8 mouse cellular contexts compared by ENCODE assay signal in the genomic region with DNA sequence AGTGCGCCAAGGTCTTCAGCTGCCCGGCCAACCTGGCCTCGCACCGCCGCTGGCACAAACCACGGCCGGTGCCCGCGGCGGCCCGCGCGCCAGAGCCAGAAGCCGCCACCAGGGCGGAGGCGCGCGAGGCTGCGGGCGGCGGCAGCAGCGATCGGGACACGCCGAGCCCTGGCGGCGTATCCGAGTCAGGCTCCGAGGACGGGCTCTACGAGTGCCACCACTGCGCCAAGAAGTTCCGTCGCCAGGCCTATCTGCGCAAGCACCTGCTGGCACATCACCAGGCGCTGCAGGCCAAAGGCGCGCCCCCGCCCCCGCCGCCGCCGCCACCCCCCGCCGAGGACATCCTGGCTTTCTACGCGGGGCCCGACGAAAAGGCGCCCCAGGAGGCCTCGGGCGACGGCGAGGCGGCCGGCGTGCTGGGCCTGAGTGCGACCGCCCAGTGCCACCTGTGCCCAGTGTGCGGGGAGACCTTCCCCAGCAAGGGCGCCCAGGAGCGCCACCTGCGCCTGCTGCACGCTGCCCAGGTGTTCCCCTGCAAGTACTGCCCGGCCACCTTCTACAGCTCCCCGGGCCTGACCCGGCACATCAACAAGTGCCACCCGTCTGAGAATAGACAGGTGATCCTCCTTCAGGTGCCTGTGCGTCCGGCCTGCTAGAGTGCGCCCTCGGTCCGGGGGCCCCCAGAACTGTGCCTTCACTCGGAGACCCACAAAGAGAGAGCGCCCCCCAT. TPM values are rescaled to one million over a fixed set of nuclear protein-coding genes. Genes with fewer than 3 reads are reported as not detected.
DNase-seq lines count a peak whose midpoint lies in the region; ATAC-seq lines count a peak whose summit lies in the region.

No protein-coding gene starts in this region.

- intact Hi-C loops in heart, postnatal 25 days (cut with DNase I): loop anchor here (10.0 kb wide), 1 partner anchor 861 kb away; a partner anchor contains a TSS

- no peak for DNase-seq in heart, embryonic 10.5 days (ENCODE audit: low spot score)
- DNase-seq in heart, postnatal 25 days (ENCODE audit: low spot score): no peak
- DNase-seq in CD4-positive helper T cell, adult 2 months (ENCODE audit: low read depth, low spot score): peak; percentile 20
- DNase-seq in cerebellum, adult 9-11 months: peak; percentile 16
- DNase-seq in hindbrain, embryonic 11.5 days (ENCODE audit: low spot score): peak; percentile 64
- no peak for DNase-seq in layer of hippocampus, postnatal 14 days (ENCODE audit: low spot score in 2 of 2)

- peak overlapping the region; percentile 67 for H3K4me3 ChIP-seq in heart, embryonic 10.5 days
- H3K4me3 ChIP-seq in hindbrain, embryonic 11.5 days (ENCODE audit: low read depth, low read length): peak overlapping the region; percentile 67
- H3K4me3 ChIP-seq in liver, embryonic 15.5 days (replicated peaks): peak overlapping the region; percentile 45
- peak overlapping the region; percentile 52 for H3K4me3 ChIP-seq in stomach, embryonic 15.5 days (replicated peaks)

- peaks cover 43% of the 10 kb centered on the region for H3K4me1 ChIP-seq in heart, embryonic 10.5 days
- peaks cover 5% of the 10 kb centered on the region for H3K4me1 ChIP-seq in hindbrain, embryonic 11.5 days (replicated peaks; ENCODE audit: control insufficient read depth, insufficient read depth, low read length)
- H3K4me1 ChIP-seq in liver, embryonic 15.5 days (replicated peaks): peaks cover 19% of the 10 kb centered on the region
- H3K4me1 ChIP-seq in stomach, embryonic 15.5 days: peaks cover 29% of the 10 kb centered on the region

- peak overlapping the region; percentile 76 for H3K9ac ChIP-seq in hindbrain, embryonic 11.5 days (ENCODE audit: low read depth, low read length)
- H3K9ac ChIP-seq in liver, embryonic 15.5 days: no peak overlapping the region
- H3K9ac ChIP-seq in stomach, embryonic 15.5 days: no peak overlapping the region

- ATAC-seq in hindbrain, embryonic 11.5 days (ENCODE audit: low FRiP score): no peak
- no peak for ATAC-seq in liver, embryonic 15.5 days (ENCODE audit: insufficient read depth)
- ATAC-seq in stomach, embryonic 15.5 days (ENCODE audit: insufficient read depth, low FRiP score, low read depth): no peak; the same call in 1 of the 2 replicates

- no peaks in the 10 kb centered on the region for H3K9me3 ChIP-seq in heart, embryonic 10.5 days
- no peaks in the 10 kb centered on the region for H3K9me3 ChIP-seq in hindbrain, embryonic 11.5 days (ENCODE audit: control insufficient read depth, low read length)
- H3K9me3 ChIP-seq in liver, embryonic 15.5 days (replicated peaks): no peaks in the 10 kb centered on the region
- H3K9me3 ChIP-seq in stomach, embryonic 15.5 days: no peaks in the 10 kb centered on the region

- peaks cover 100% of the 10 kb centered on the region for H3K27me3 ChIP-seq in heart, embryonic 10.5 days (ENCODE audit: insufficient read depth, poor library complexity, severe bottlenecking)
- H3K27me3 ChIP-seq in hindbrain, embryonic 11.5 days (ENCODE audit: control insufficient read depth, insufficient read depth, low read length): peaks cover 46% of the 10 kb centered on the region
- peaks cover 99% of the 10 kb centered on the region for H3K27me3 ChIP-seq in liver, embryonic 15.5 days
- peaks cover 86% of the 10 kb centered on the region for H3K27me3 ChIP-seq in stomach, embryonic 15.5 days (replicated peaks)

- peak overlapping the region; percentile 82 for H3K4me2 ChIP-seq in hindbrain, embryonic 11.5 days (replicated peaks; ENCODE audit: low read depth, low read length)
- H3K4me2 ChIP-seq in liver, embryonic 15.5 days: peak overlapping the region; percentile 67
- peak overlapping the region; percentile 99 for H3K4me2 ChIP-seq in stomach, embryonic 15.5 days

- H3K36me3 ChIP-seq in heart, embryonic 10.5 days: no peaks in the 10 kb centered on the region
- no peaks in the 10 kb centered on the region for H3K36me3 ChIP-seq in hindbrain, embryonic 11.5 days (ENCODE audit: control insufficient read depth, insufficient read depth, low read length)
- no peaks in the 10 kb centered on the region for H3K36me3 ChIP-seq in liver, embryonic 15.5 days (replicated peaks)
- no peaks in the 10 kb centered on the region for H3K36me3 ChIP-seq in stomach, embryonic 15.5 days

- WGBS in heart, embryonic 10.5 days: under 1% methylated on average over 70 of the region's 75 CpGs
- WGBS in hindbrain, embryonic 11.5 days: under 1% methylated on average over 57 of the region's 75 CpGs
- 1% methylated on average over 74 of the region's 75 CpGs for WGBS in liver, embryonic 15.5 days (ENCODE audit: insufficient replicate concordance)
- WGBS in stomach, embryonic 15.5 days: under 1% methylated on average over 68 of the region's 75 CpGs

- H3K27ac ChIP-seq in heart, embryonic 10.5 days: no peak overlapping the region; the same call in 1 of the 2 replicates
- H3K27ac ChIP-seq in hindbrain, embryonic 11.5 days (ENCODE audit: low read depth, low read length): peak overlapping the region; percentile 94
- no peak overlapping the region for H3K27ac ChIP-seq in liver, embryonic 15.5 days (replicated peaks)
- H3K27ac ChIP-seq in stomach, embryonic 15.5 days: no peak overlapping the region

RNA-seq across cellular contexts. Expression of a gene that starts 1.6 kb away (rescaled TPM):
- polyA plus RNA-seq in heart, embryonic 10.5 days (2016; fragmentation: Nextera tagmentation; extraction: Ambion mirVana): 0.04 and 0.05 TPM in 2 replicates
- not detected for total RNA-seq in heart, postnatal 25 days (2021)
- polyA plus RNA-seq in hindbrain, embryonic 11.5 days (2014; fragmentation: Nextera tagmentation; extraction: Ambion mirVana): 11.9 and 12.3 TPM in 2 replicates
- not detected in 2 replicates for polyA plus RNA-seq in liver, embryonic 15.5 days (2015; fragmentation: Nextera tagmentation; extraction: Ambion mirVana)
- 0.85 and 0.95 TPM in 2 replicates for polyA plus RNA-seq in stomach, embryonic 15.5 days (2015; fragmentation: Nextera tagmentation; extraction: Ambion mirVana)
- 1 to 10 TPM; 7.2 to 8.4 TPM for total RNA-seq in layer of hippocampus, postnatal 14 days (2021)

Comparison
In these comparisons a context has a peak if more than half of its experiments do, and no peak if none do; other contexts are left out.
1. DNase-seq: peak in CD4-positive helper T cell, adult 2 months (single experiment), cerebellum, adult 9-11 months (single experiment) and hindbrain, embryonic 11.5 days (single experiment); none in heart, embryonic 10.5 days (single experiment), heart, postnatal 25 days (single experiment) and layer of hippocampus, postnatal 14 days (0 of 2).
2. Peak in every context shown above with its lines, with median percentiles within 50 percentile points of each other: H3K4me3 ChIP-seq and H3K4me2 ChIP-seq.